Mouse (Mus musculus): ENCODE measurements around the gene Ahcy. TPM values are rescaled to one million over a fixed set of nuclear protein-coding genes. Genes with fewer than 3 reads are reported as not detected.
"Not testable (repeated sequence)": the region's sequence is repeated elsewhere in the genome, so short reads cannot be mapped to it uniquely, and the experiment has no call there.

The Ahcy gene
- polyA plus RNA-seq (2012; rRNA removed): 40.4 and 41.1 TPM in 2 replicates

GRCm38 (mm10) chr2:155073978-155074765, at the start of gene Ahcy:
Gene Ahcy, minus strand, starts transcription at chr2:155074497.
- H3K4me1 ChIP-seq (ENCODE audit: control insufficient read depth, insufficient read depth, low read length): peaks cover 4% of the 10 kb centered on the region; the same call in 1 of the 2 replicates
- WGBS: 1% methylated on average over 56 of the region's 56 CpGs
- peak within 1 kb of the TSS; percentile 66 for H3K27ac ChIP-seq (ENCODE audit: insufficient read depth, low read length)
- peak within 1 kb of the TSS; percentile 83 for H3K4me3 ChIP-seq (replicated peaks; ENCODE audit: insufficient read depth, low read depth, low read length)
- DNase-seq: peak; percentile 94
- no peaks in the 10 kb centered on the region for H3K27me3 ChIP-seq (ENCODE audit: control insufficient read depth, insufficient read depth, low read length)
- TF ChIP-seq CTCF (IDR thresholded peaks at IDR 0.05; ENCODE audit: borderline replicate concordance, insufficient read depth, low read depth, low read length) (no peak), POLR2A (IDR thresholded peaks at IDR 0.05; ENCODE audit: borderline replicate concordance, insufficient read depth, low read length) (peak; percentile 91; the same call in 1 of the 2 replicates)

GRCm38 (mm10) chr2:155115216-155115830, 41.0 kb upstream of the Ahcy start:
- Histone ChIP-seq H3K4me1 (ENCODE audit: control insufficient read depth, insufficient read depth, low read length) (no peaks in the 10 kb centered on the region), H3K27me3 (ENCODE audit: control insufficient read depth, insufficient read depth, low read length) (no peaks in the 10 kb centered on the region), H3K4me3 (replicated peaks; ENCODE audit: insufficient read depth, low read depth, low read length) (no peak overlapping the region), H3K27ac (ENCODE audit: insufficient read depth, low read length) (no peak overlapping the region)
- DNase-seq: no peak
- TF ChIP-seq CTCF (IDR thresholded peaks at IDR 0.05; ENCODE audit: borderline replicate concordance, insufficient read depth, low read depth, low read length) (no peak), POLR2A (IDR thresholded peaks at IDR 0.05; ENCODE audit: borderline replicate concordance, insufficient read depth, low read length) (no peak)
- WGBS: 73% methylated on average over 7 of the region's 7 CpGs

DNA sequence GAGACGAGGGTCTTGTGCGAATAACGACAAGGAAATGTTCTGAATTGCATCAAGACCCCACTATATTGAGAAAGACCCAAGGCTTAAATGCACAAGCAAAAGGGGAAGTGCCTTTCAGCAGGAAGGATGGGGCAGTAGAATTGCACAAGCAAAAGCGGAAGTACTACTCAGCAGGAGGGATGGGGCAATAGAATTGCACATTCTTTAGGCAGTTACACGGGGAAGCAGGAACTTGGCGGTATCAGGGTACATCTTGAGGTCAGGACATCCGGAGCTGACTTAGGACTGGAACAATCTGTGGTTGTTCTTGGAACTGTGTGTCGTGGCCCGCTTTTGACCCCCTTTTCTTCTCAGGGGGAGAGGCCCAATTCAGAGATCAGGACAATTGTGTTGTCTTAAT, 33.0 kb upstream of the Ahcy start:
- H3K4me1 ChIP-seq (ENCODE audit: control insufficient read depth, insufficient read depth, low read length); H3K27ac ChIP-seq (ENCODE audit: insufficient read depth, low read length); H3K4me3 ChIP-seq (replicated peaks; ENCODE audit: insufficient read depth, low read depth, low read length); DNase-seq; H3K27me3 ChIP-seq (ENCODE audit: control insufficient read depth, insufficient read depth, low read length): not testable (repeated sequence)
- WGBS: 78% methylated on average over 9 of the region's 9 CpGs

- WGBS: 32% methylated on average over 6 of the region's 6 CpGs
- H3K4me3 ChIP-seq (replicated peaks; ENCODE audit: insufficient read depth, low read depth, low read length): no peak overlapping the region
- peaks cover 3% of the 10 kb centered on the region for H3K4me1 ChIP-seq (ENCODE audit: control insufficient read depth, insufficient read depth, low read length)
- peak; percentile 27 to 52 for DNase-seq
- no peaks in the 10 kb centered on the region for H3K27me3 ChIP-seq (ENCODE audit: control insufficient read depth, insufficient read depth, low read length)
- no peak overlapping the region for H3K27ac ChIP-seq (ENCODE audit: insufficient read depth, low read length)
- no peak for TF ChIP-seq CTCF (IDR thresholded peaks at IDR 0.05; ENCODE audit: borderline replicate concordance, insufficient read depth, low read depth, low read length)
- TF ChIP-seq POLR2A (IDR thresholded peaks at IDR 0.05; ENCODE audit: borderline replicate concordance, insufficient read depth, low read length): no peak
Measured at GRCm38 (mm10) chr2:155103607-155104006, 29.3 kb upstream of the Ahcy start.

DNA sequence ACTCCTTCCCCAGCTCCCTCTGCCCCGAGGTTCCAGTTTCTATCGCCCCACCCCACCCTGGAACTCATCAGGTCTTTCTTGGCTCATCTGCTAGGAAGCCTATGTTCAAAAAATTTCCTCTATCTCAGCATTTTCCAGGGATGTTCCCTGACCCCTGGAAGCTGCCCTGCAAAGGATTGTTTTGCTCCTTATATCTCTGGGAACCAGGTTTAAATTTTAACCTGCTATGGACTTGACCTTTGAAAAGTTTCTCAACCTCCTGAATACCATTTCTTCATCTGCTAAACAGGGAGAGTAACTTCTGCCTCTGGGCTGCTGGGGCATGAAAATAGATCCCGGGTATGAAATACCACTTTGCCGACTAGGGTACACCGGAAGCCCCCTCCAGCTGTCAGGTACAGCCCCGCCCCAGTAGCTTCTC, 27.5 kb upstream of the Ahcy start:
- H3K4me1 ChIP-seq (ENCODE audit: control insufficient read depth, insufficient read depth, low read length): peaks cover 3% of the 10 kb centered on the region
- no peak for TF ChIP-seq CTCF (IDR thresholded peaks at IDR 0.05; ENCODE audit: borderline replicate concordance, insufficient read depth, low read depth, low read length)
- TF ChIP-seq POLR2A (IDR thresholded peaks at IDR 0.05; ENCODE audit: borderline replicate concordance, insufficient read depth, low read length): no peak
- WGBS: 62% methylated on average over 6 of the region's 6 CpGs
- H3K27ac ChIP-seq (ENCODE audit: insufficient read depth, low read length): no peak overlapping the region
- H3K27me3 ChIP-seq (ENCODE audit: control insufficient read depth, insufficient read depth, low read length): no peaks in the 10 kb centered on the region
- no peak for DNase-seq
- H3K4me3 ChIP-seq (replicated peaks; ENCODE audit: insufficient read depth, low read depth, low read length): no peak overlapping the region

DNA sequence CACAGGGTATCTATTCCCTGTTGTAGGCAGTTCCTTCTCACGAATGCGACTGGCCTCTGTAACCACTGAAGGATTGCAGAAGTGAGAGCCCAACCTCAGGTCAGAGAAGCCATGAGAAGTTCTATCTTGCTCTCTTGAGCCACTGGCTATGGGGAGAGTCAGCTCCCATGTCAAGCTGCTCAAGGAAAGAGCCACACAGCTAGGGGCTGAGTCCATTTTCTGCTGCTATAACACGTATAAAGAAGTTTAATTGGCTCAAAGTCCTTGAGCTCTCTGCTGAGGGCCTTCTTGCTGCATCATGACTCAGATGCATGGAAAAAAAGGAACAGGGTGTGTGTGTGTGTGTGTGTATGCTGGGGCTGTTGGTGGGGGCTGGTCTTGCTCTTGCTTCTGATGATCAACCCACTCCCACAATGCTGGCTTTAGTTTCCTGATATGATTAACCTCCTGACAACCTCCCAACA, 26.5 kb upstream of the Ahcy start:
- 89% methylated on average over 3 of the region's 3 CpGs for WGBS
- Histone ChIP-seq H3K27ac (ENCODE audit: insufficient read depth, low read length) (peak overlapping the region; percentile 30; the same call in 1 of the 2 replicates), H3K27me3 (ENCODE audit: control insufficient read depth, insufficient read depth, low read length) (no peaks in the 10 kb centered on the region), H3K4me3 (replicated peaks; ENCODE audit: insufficient read depth, low read depth, low read length) (no peak overlapping the region), H3K4me1 (ENCODE audit: control insufficient read depth, insufficient read depth, low read length) (peaks cover 3% of the 10 kb centered on the region)
- DNase-seq: no peak
- no peak for TF ChIP-seq CTCF (IDR thresholded peaks at IDR 0.05; ENCODE audit: borderline replicate concordance, insufficient read depth, low read depth, low read length)
- TF ChIP-seq POLR2A (IDR thresholded peaks at IDR 0.05; ENCODE audit: borderline replicate concordance, insufficient read depth, low read length): no peak

- Histone ChIP-seq H3K27me3 (ENCODE audit: control insufficient read depth, insufficient read depth, low read length) (no peaks in the 10 kb centered on the region), H3K4me1 (ENCODE audit: control insufficient read depth, insufficient read depth, low read length) (peaks cover 3% of the 10 kb centered on the region), H3K4me3 (replicated peaks; ENCODE audit: insufficient read depth, low read depth, low read length) (no peak overlapping the region), H3K27ac (ENCODE audit: insufficient read depth, low read length) (peak overlapping the region; percentile 31; the same call in 1 of the 2 replicates)
- TF ChIP-seq CTCF (IDR thresholded peaks at IDR 0.05; ENCODE audit: borderline replicate concordance, insufficient read depth, low read depth, low read length) (no peak), POLR2A (IDR thresholded peaks at IDR 0.05; ENCODE audit: borderline replicate concordance, insufficient read depth, low read length) (no peak)
- DNase-seq: no peak
- WGBS: 92% methylated on average over 14 of the region's 14 CpGs
Measured at GRCm38 (mm10) chr2:155099994-155100795, 25.9 kb upstream of the Ahcy start.

Measured in cerebellum, adult 2 months (tissue).